Mouse (Mus musculus): ENCODE measurements at regions not wholly inside any gene's neighbourhood (a gene's known extent, or its start where the extent isn't known, plus 50 kb on each side); places are given as distances from the start of the nearest gene placed in this dataset.

GRCm38 (mm10) chr3:137790340-137790739, 73.9 kb upstream of the H2afz start:
- H3K9ac ChIP-seq (ENCODE audit: insufficient read depth, low read depth) = no peak overlapping the region
- dilution Hi-C loops (cut with MboI; ENCODE audit: extremely low pct_ligation_motif_present, extremely low pct_unique_long_range_greater_than_20kb, low sequenced_read_pairs) = loop anchor here (25.0 kb wide), 1 partner anchor 347 kb away; the partner anchor contains the start of genes Mttp and Trmt10a

DNA sequence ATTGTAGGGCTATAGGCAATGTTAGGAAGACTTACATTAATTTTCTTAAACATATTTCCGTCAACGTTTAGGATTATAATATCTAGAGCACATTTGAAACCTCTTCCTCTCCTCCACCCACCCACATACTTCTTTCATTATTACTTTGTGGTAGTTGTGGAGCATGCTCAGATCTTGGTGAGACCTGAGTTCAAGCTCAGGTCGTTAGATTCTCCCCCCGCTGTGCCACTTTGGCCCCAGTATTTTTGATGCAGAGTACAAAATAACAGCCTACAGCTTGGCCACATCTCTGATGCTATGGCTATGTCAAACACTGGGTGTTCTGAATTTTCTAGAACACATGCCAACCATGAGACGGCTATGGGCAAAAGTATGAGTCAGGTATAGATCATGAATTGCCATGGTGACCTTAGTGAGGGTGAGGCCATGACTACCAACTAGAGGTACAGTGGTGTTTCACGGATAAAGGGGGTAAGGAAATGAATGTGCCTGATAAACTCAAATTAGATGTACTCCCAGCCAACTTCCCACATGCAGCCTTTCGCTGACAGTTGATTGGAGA, 68.5 kb upstream of the H2afz start:
- no peaks in the 10 kb centered on the region for H3K79me2 ChIP-seq (replicated peaks; ENCODE audit: control insufficient read depth, extremely low read depth, insufficient read depth, poor library complexity, severe bottlenecking)
- no peaks in the 10 kb centered on the region for H3K27me3 ChIP-seq (replicated peaks)
- no peaks in the 10 kb centered on the region for H3K36me3 ChIP-seq (replicated peaks in 1 of 2; ENCODE audit: control insufficient read depth in 1 of 2, insufficient read depth in 1 of 2, low read length in 1 of 2)
- peaks cover 0 to 19% of the 10 kb centered on the region in 2 experiments; a peak in 3 of 4 replicates for H3K4me1 ChIP-seq (ENCODE audit: control insufficient read depth in 1 of 2, insufficient read depth in 2 of 2)
- no peak for DNase-seq (ENCODE audit: extremely low read depth)
- TF ChIP-seq MAX (IDR thresholded peaks at IDR 0.05; ENCODE audit: low read length) (no peak), NRF1 (IDR thresholded peaks at IDR 0.05; ENCODE audit: low read depth, low read length) (0 out of 2 replicates have a peak, but pooled peaks have one; percentile 15)
- dilution Hi-C loops (cut with MboI; ENCODE audit: extremely low pct_ligation_motif_present, extremely low pct_unique_long_range_greater_than_20kb, low sequenced_read_pairs) (loop anchor here (25.0 kb wide), 1 partner anchor 341 kb away; the partner anchor contains the start of genes Mttp and Trmt10a), in situ Hi-C loops (cut with MboI; ENCODE audit: low pct_ligation_motif_present, low pct_unique_long_range_greater_than_20kb, low sequenced_read_pairs) (loop anchor here (25.0 kb wide), 1 partner anchor 641 kb away; the partner anchor contains the start of gene Adh5)
- no peak overlapping the region for H3K27ac ChIP-seq (ENCODE audit: insufficient read depth, low read depth)
- no peak overlapping the region for H3K4me3 ChIP-seq (replicated peaks in 1 of 3; ENCODE audit: low read depth in 2 of 3, low read length in 2 of 3, poor library complexity in 1 of 3)
- H3K9ac ChIP-seq (ENCODE audit: insufficient read depth, low read depth) = no peak overlapping the region
- no peaks in the 10 kb centered on the region for H3K9me3 ChIP-seq (replicated peaks; ENCODE audit: low read length)
- H3K4me2 ChIP-seq (ENCODE audit: insufficient read depth, low read depth, poor library complexity, severe bottlenecking) = no peak overlapping the region

More at GRCm38 (mm10) chr3:137790340-137790739, 73.9 kb upstream of the H2afz start:
- no peaks in the 10 kb centered on the region for H3K27me3 ChIP-seq (replicated peaks)
- no peak for DNase-seq (ENCODE audit: extremely low read depth)
- no peaks in the 10 kb centered on the region for H3K79me2 ChIP-seq (replicated peaks; ENCODE audit: control insufficient read depth, extremely low read depth, insufficient read depth, poor library complexity, severe bottlenecking)
- H3K36me3 ChIP-seq (replicated peaks in 1 of 2; ENCODE audit: control insufficient read depth in 1 of 2, insufficient read depth in 1 of 2, low read length in 1 of 2) = no peaks in the 10 kb centered on the region
- H3K4me2 ChIP-seq (ENCODE audit: insufficient read depth, low read depth, poor library complexity, severe bottlenecking) = no peak overlapping the region
- H3K4me1 ChIP-seq (ENCODE audit: control insufficient read depth in 1 of 2, insufficient read depth in 2 of 2) = peaks cover 7 to 9% of the 10 kb centered on the region in 2 experiments
- no peak overlapping the region for H3K4me3 ChIP-seq (replicated peaks in 1 of 3; ENCODE audit: low read depth in 2 of 3, low read length in 2 of 3, poor library complexity in 1 of 3)
- TF ChIP-seq MEF2A (IDR thresholded peaks at IDR 0.05; ENCODE audit: borderline replicate concordance, low read depth, low read length) (no peak), RAD21 (IDR thresholded peaks at IDR 0.05; ENCODE audit: low read depth, low read length) (no peak), CHD2 (IDR thresholded peaks at IDR 0.05; ENCODE audit: low read length) (no peak), HCFC1 (IDR thresholded peaks at IDR 0.05; ENCODE audit: low read depth, low read length) (no peak), ZNF384 (IDR thresholded peaks at IDR 0.05; ENCODE audit: low read depth, low read length) (no peak), ZMIZ1 (IDR thresholded peaks at IDR 0.05; ENCODE audit: low read depth, low read length) (no peak), POLR2AphosphoS2 (IDR thresholded peaks at IDR 0.05; ENCODE audit: low read depth, low read length) (no peak)
- in situ Hi-C loops (cut with MboI; ENCODE audit: low pct_ligation_motif_present, low pct_unique_long_range_greater_than_20kb, low sequenced_read_pairs) = loop anchor here (25.0 kb wide), 1 partner anchor 647 kb away; the partner anchor contains the start of gene Adh5
- H3K9me3 ChIP-seq (replicated peaks; ENCODE audit: low read length) = no peaks in the 10 kb centered on the region
- no peak overlapping the region for H3K27ac ChIP-seq (ENCODE audit: insufficient read depth, low read depth)

- in situ Hi-C loops (cut with MboI; ENCODE audit: low pct_ligation_motif_present, low pct_unique_long_range_greater_than_20kb, low sequenced_read_pairs) (loop anchor here (25.0 kb wide), 1 partner anchor 639 kb away; the partner anchor contains the start of gene Adh5), dilution Hi-C loops (cut with MboI; ENCODE audit: extremely low pct_ligation_motif_present, extremely low pct_unique_long_range_greater_than_20kb, low sequenced_read_pairs) (loop anchor here (25.0 kb wide), 1 partner anchor 339 kb away; the partner anchor contains the start of genes Mttp and Trmt10a)
- H3K36me3 ChIP-seq (replicated peaks in 1 of 2; ENCODE audit: control insufficient read depth in 1 of 2, insufficient read depth in 1 of 2, low read length in 1 of 2) = no peaks in the 10 kb centered on the region
Measured at GRCm38 (mm10) chr3:137798769-137799168, 65.5 kb upstream of the H2afz start.

More at GRCm38 (mm10) chr3:137798769-137799168, 65.5 kb upstream of the H2afz start:
- Histone ChIP-seq H3K4me1 (ENCODE audit: control insufficient read depth in 1 of 2, insufficient read depth in 2 of 2) (peaks cover 7 to 24% of the 10 kb centered on the region in 2 experiments), H3K27me3 (replicated peaks) (no peaks in the 10 kb centered on the region), H3K9me3 (replicated peaks; ENCODE audit: low read length) (no peaks in the 10 kb centered on the region), H3K4me3 (replicated peaks in 1 of 3; ENCODE audit: low read depth in 2 of 3, low read length in 2 of 3, poor library complexity in 1 of 3) (no peak overlapping the region), H3K79me2 (replicated peaks; ENCODE audit: control insufficient read depth, extremely low read depth, insufficient read depth, poor library complexity, severe bottlenecking) (no peaks in the 10 kb centered on the region), H3K4me2 (ENCODE audit: insufficient read depth, low read depth, poor library complexity, severe bottlenecking) (no peak overlapping the region), H3K27ac (ENCODE audit: insufficient read depth, low read depth) (no peak overlapping the region), H3K9ac (ENCODE audit: insufficient read depth, low read depth) (no peak overlapping the region)
- no peak for DNase-seq (ENCODE audit: extremely low read depth)
- TF ChIP-seq USF2 (conservative IDR thresholded peaks at IDR 0.05; ENCODE audit: low read depth, low read length) = no peak
- no peak for TF ChIP-seq ETS1 (conservative IDR thresholded peaks at IDR 0.05; ENCODE audit: low read depth, low read length)
- TF ChIP-seq NELFE (IDR thresholded peaks at IDR 0.05; ENCODE audit: low read depth, low read length) = no peak
- no peak for TF ChIP-seq E2F4 (IDR thresholded peaks at IDR 0.05; ENCODE audit: insufficient replicate concordance, low read depth, low read length)
- no peak for TF ChIP-seq ZC3H11A (IDR thresholded peaks at IDR 0.05; ENCODE audit: low read depth, low read length)
- no peak for TF ChIP-seq BHLHE40 (IDR thresholded peaks at IDR 0.05; ENCODE audit: low read depth, low read length)
- no peak for TF ChIP-seq RCOR1 (conservative IDR thresholded peaks at IDR 0.05; ENCODE audit: low read depth, low read length)
- TF ChIP-seq POLR2A (IDR thresholded peaks at IDR 0.05; ENCODE audit: low read depth, low read length) = no peak
- TF ChIP-seq PAX5 (IDR thresholded peaks at IDR 0.05; ENCODE audit: low read length) = no peak
- no peak for TF ChIP-seq CTCF (conservative IDR thresholded peaks at IDR 0.05 in 1 of 2, IDR thresholded peaks at IDR 0.05 in 1 of 2; ENCODE audit: low read depth in 2 of 2, low read length in 2 of 2)
- TF ChIP-seq MAX (IDR thresholded peaks at IDR 0.05; ENCODE audit: low read length) = no peak
- no peak for TF ChIP-seq IRF4 (IDR thresholded peaks at IDR 0.05; ENCODE audit: low read depth, low read length)
- no peak for TF ChIP-seq JUN (IDR thresholded peaks at IDR 0.05; ENCODE audit: insufficient read depth, low read depth, low read length)
- no peak for TF ChIP-seq POLR2AphosphoS2 (IDR thresholded peaks at IDR 0.05; ENCODE audit: low read depth, low read length)
- TF ChIP-seq TBP (conservative IDR thresholded peaks at IDR 0.05; ENCODE audit: low read depth, low read length) = no peak
- TF ChIP-seq USF1 (IDR thresholded peaks at IDR 0.05; ENCODE audit: low read depth, low read length) = no peak
